Mouse (Mus musculus): Measurements from ENCODE around the gene Unc5c. TPM values are rescaled to one million over a fixed set of nuclear protein-coding genes. Genes with fewer than 3 reads are reported as not detected.

Unc5c gene
- polyA plus RNA-seq (2017; shearing (Covaris generic)), result 0.10 TPM

DNA sequence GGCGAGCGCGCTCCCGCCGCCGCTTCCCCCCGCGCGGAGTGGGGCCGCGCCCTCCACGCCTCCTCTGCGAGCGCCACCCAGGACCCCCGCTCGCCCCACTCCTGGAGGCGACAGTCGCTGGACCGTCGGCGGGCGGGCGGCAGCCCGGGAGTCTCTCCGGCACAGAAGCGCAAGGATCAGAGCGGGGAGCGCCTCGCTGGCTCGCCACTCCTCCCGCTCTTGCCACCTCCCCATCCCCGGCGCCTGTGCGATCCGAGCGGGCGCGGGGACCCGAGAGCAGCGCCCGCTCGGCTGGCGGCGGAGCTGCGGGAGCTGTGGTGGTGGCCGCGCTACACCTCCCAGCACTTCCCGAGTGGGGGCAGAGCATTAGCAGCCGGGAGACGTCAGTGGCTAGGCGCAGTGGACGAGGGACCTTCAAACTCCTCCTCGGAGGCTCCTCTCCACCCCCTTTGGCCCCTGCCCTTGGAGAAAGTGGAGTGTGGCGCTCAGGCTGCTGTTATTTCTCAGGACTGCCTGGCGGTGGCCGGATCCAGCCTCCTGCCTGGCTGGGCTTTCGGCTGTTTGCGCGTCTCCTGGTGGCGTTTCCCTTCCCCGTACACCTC, at the start of gene Unc5c:
Gene Unc5c (plus strand): TSS at position 113 of the 602 bp plus-strand sequence.

